Mouse (Mus musculus): Measurements from ENCODE around the gene Nkx2-1. TPM values are rescaled to one million over a fixed set of nuclear protein-coding genes. Genes with fewer than 3 reads are reported as not detected.

The Nkx2-1 gene
- polyA plus RNA-seq, 1 experiment: not detected

DNA sequence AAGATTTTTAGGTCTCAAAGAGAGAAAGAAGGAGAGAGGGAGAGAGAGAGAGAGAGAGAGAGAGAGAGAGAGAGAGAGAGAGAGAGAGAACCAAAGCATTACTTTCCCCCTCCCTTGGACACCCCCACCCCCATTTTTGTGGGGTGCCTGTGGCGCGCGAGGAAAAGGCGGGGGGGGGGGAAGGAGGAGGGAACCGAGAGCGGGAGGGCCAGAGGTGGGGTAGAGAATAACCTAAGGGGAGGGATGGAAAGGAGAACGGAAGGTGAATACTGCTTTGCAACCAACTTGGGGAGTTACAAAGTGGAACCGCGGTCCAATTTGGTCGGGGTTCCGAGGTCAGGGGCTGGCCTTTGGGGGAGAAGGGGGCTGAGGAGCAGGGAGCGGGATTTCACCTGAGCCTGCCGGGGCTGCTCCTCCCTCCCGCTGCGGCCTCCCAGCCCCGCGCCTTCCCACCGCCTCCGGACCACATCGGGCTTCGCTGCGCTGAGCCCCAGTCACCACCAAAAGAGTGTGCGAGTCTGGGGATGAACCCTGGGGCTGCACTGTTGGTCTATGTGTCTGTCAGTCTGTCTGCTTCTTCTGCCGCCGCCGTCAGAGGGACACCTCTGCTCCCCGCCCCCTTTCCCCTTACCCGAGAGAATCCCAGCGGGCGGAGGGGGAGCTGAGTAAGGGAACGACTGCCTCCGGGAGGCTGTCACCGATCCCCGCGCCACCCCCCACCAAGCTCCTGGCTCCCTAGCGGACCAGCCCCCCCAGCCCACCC, 1.1 kb downstream of the Nkx2-1 start:
- no peak for DNase-seq
- 3% methylated on average over 36 of the region's 36 CpGs for WGBS
- no peak for TF ChIP-seq CTCF (conservative IDR thresholded peaks at IDR 0.05; ENCODE audit: insufficient read depth, insufficient read length, low read depth, low read length)
- TF ChIP-seq POLR2A (IDR thresholded peaks at IDR 0.05; ENCODE audit: low read depth, low read length): no peak
- Histone ChIP-seq H3K36me3 (ENCODE audit: control insufficient read depth, insufficient read depth, low read length) (no peaks in the 10 kb centered on the region), H3K27me3 (replicated peaks; ENCODE audit: control insufficient read depth, insufficient read depth, low read length) (peaks cover 13% of the 10 kb centered on the region), H3K4me1 (ENCODE audit: control insufficient read depth, insufficient read depth, low read length) (no peaks in the 10 kb centered on the region), H3K27ac (ENCODE audit: insufficient read depth, low read depth, low read length) (no peak overlapping the region), H3K4me3 (ENCODE audit: insufficient read depth, low read depth, low read length) (no peak overlapping the region)

DNA sequence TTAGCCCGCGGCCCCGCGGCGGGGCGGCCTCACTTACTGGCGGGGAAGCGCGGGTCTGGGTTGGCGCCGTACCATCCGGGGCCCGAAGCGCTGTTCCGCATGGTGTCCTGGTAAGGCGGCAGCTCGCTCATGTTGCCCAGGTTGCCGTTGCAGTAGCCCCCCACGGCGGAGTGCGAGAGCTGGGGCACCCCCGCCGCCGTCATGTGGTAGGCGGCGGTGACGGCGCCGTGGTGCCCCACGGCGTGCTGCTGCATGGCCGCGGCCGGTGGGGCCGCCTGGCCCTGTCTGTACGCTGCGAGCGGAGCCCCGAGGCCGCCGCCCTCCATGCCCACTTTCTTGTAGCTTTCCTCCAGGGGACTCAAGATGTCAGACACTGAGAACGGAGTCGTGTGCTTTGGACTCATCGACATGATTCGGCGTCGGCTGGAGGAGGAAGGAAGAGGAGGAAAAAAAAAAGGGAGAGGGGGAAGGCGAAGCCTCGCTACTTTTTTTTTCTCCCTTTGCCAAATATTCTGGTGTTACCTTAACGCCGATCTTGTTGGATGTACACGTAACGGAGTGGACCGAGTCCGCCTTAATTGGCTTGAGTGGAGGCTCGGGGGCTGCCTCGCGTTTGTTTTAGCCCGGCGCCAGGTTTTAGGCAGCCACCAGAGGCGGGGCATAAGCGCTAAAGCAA, 1.9 kb downstream of the Nkx2-1 start:
- no peak overlapping the region for H3K4me3 ChIP-seq (ENCODE audit: insufficient read depth, low read depth, low read length)
- DNase-seq: no peak
- no peaks in the 10 kb centered on the region for H3K36me3 ChIP-seq (ENCODE audit: control insufficient read depth, insufficient read depth, low read length)
- H3K4me1 ChIP-seq (ENCODE audit: control insufficient read depth, insufficient read depth, low read length): no peaks in the 10 kb centered on the region
- peaks cover 12% of the 10 kb centered on the region for H3K27me3 ChIP-seq (replicated peaks; ENCODE audit: control insufficient read depth, insufficient read depth, low read length)
- no peak for TF ChIP-seq POLR2A (IDR thresholded peaks at IDR 0.05; ENCODE audit: low read depth, low read length)
- no peak for TF ChIP-seq CTCF (conservative IDR thresholded peaks at IDR 0.05; ENCODE audit: insufficient read depth, insufficient read length, low read depth, low read length)
- H3K27ac ChIP-seq (ENCODE audit: insufficient read depth, low read depth, low read length): no peak overlapping the region
- 2% methylated on average over 62 of the region's 62 CpGs for WGBS

DNA sequence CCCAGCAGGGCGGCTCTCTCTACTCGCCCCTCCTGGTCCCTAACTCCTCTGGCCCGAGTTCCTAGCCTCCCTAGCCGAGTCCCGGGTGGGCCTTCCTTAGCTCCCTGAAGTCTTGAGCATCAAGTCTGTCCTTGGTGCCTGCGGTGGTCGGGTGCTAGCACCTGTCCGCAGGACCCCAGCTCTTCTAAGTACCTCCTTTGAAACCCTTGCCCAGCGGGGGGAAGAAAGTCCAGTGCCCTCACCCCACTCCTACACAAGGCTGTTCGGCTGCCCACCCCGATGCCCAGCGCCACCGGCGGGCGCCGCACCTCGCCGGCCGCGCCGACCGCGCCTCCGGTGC, 2.4 kb downstream of the Nkx2-1 start:
- Histone ChIP-seq H3K4me3 (ENCODE audit: insufficient read depth, low read depth, low read length) (no peak overlapping the region), H3K36me3 (ENCODE audit: control insufficient read depth, insufficient read depth, low read length) (no peaks in the 10 kb centered on the region), H3K4me1 (ENCODE audit: control insufficient read depth, insufficient read depth, low read length) (no peaks in the 10 kb centered on the region), H3K27ac (ENCODE audit: insufficient read depth, low read depth, low read length) (no peak overlapping the region), H3K27me3 (replicated peaks; ENCODE audit: control insufficient read depth, insufficient read depth, low read length) (peaks cover 12% of the 10 kb centered on the region)
- TF ChIP-seq CTCF (conservative IDR thresholded peaks at IDR 0.05; ENCODE audit: insufficient read depth, insufficient read length, low read depth, low read length) (no peak), POLR2A (IDR thresholded peaks at IDR 0.05; ENCODE audit: low read depth, low read length) (no peak)
- 2% methylated on average over 24 of the region's 24 CpGs for WGBS
- no peak for DNase-seq

DNA sequence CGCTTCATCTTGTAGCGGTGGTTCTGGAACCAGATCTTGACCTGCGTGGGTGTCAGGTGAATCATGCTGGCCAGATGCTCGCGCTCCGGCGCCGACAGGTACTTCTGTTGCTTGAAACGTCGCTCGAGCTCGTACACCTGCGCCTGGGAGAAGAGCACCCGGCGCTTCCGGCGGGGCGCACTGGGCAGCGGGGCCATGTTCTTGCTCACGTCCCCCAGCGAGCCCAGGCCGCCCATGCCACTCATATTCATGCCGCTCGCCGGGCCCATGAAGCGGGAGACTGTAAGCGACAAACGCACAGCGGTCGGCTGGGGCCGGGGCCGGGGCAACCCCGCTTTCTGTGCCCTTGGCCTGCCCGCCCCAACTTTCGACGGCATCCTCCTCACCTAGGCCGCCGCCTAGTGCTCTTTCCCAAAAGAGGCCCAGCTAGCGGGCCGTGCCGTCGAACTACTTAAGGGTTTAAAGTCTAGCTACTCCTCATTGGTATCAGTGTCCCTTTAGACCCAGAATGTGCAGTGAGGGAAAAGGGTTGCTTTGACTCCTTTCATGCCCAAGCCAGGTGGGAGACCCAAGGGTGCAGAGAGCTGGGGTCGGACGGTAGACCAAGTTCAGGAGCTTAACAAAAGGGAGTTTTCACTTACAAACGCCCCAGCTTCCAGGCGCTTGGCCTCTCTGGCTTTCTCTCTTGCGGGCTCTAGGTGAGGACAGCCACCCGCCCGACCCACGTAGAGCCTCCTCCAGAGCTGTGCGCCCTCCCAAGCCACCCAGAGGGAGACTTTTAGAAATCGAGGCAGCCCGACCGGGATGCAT, 3.0 kb downstream of the Nkx2-1 start:
- H3K4me3 ChIP-seq (ENCODE audit: insufficient read depth, low read depth, low read length): no peak overlapping the region
- H3K36me3 ChIP-seq (ENCODE audit: control insufficient read depth, insufficient read depth, low read length): no peaks in the 10 kb centered on the region
- 3% methylated on average over 54 of the region's 54 CpGs for WGBS
- DNase-seq: no peak
- no peak overlapping the region for H3K27ac ChIP-seq (ENCODE audit: insufficient read depth, low read depth, low read length)
- peaks cover 12% of the 10 kb centered on the region for H3K27me3 ChIP-seq (replicated peaks; ENCODE audit: control insufficient read depth, insufficient read depth, low read length)
- TF ChIP-seq CTCF (conservative IDR thresholded peaks at IDR 0.05; ENCODE audit: insufficient read depth, insufficient read length, low read depth, low read length) (no peak), POLR2A (IDR thresholded peaks at IDR 0.05; ENCODE audit: low read depth, low read length) (no peak)
- no peaks in the 10 kb centered on the region for H3K4me1 ChIP-seq (ENCODE audit: control insufficient read depth, insufficient read depth, low read length)

DNA sequence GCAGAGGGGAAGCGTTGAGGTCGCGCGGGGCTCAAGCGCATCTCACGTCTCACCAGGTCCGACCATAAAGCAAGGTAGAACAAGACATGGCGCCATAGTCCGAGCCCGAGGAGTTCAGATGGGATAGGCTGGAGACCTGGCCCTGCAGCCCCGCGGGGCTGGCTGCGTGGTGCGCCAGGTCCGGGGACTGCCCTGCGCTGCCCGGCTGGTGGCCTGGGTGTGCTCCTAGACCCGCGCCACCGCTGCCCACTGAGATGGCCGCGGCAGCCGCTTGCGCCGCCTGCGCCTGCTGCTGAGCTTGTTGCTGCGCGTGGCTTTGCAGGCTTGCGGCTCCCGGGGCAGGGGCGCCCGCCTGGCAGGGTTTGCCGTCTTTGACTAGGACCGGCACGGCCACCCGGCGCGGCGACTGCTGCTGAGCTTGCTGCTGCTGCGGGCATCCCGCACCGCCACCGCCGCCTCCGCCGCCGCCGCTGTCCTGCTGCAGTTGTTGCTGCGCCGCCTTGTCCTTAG, 3.7 kb downstream of the Nkx2-1 start:
- no peak overlapping the region for H3K4me3 ChIP-seq (ENCODE audit: insufficient read depth, low read depth, low read length)
- no peak for DNase-seq
- H3K27ac ChIP-seq (ENCODE audit: insufficient read depth, low read depth, low read length): no peak overlapping the region
- WGBS: 3% methylated on average over 49 of the region's 50 CpGs
- H3K27me3 ChIP-seq (replicated peaks; ENCODE audit: control insufficient read depth, insufficient read depth, low read length): peaks cover 12% of the 10 kb centered on the region
- TF ChIP-seq CTCF (conservative IDR thresholded peaks at IDR 0.05; ENCODE audit: insufficient read depth, insufficient read length, low read depth, low read length) (no peak), POLR2A (IDR thresholded peaks at IDR 0.05; ENCODE audit: low read depth, low read length) (no peak)
- H3K36me3 ChIP-seq (ENCODE audit: control insufficient read depth, insufficient read depth, low read length): no peaks in the 10 kb centered on the region
- H3K4me1 ChIP-seq (ENCODE audit: control insufficient read depth, insufficient read depth, low read length): no peaks in the 10 kb centered on the region

DNA sequence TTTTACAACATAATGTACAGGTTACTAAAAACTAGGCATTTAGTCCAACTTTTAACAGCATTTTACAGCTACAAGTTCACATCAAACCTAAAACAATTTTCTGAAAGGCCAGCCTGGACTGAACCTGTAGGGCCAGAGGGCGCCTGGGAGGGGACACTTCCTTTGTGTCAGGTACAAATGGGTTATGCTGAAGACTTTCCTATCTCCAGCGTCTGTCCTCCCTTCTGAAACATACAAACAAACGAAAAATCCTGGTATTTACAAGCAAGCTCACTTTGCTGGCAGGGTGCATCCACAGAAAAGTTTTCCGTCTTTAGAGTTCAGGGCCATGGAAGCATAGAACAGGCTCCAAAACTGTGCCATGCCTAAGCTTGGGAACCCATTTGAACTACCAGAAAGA, 4.6 kb downstream of the Nkx2-1 start:
- 9% methylated on average over 4 of the region's 4 CpGs for WGBS
- no peaks in the 10 kb centered on the region for H3K4me1 ChIP-seq (ENCODE audit: control insufficient read depth, insufficient read depth, low read length)
- no peak overlapping the region for H3K4me3 ChIP-seq (ENCODE audit: insufficient read depth, low read depth, low read length)
- no peak overlapping the region for H3K27ac ChIP-seq (ENCODE audit: insufficient read depth, low read depth, low read length)
- peaks cover 12% of the 10 kb centered on the region for H3K27me3 ChIP-seq (replicated peaks; ENCODE audit: control insufficient read depth, insufficient read depth, low read length)
- no peak for DNase-seq
- no peak for TF ChIP-seq CTCF (conservative IDR thresholded peaks at IDR 0.05; ENCODE audit: insufficient read depth, insufficient read length, low read depth, low read length)
- no peak for TF ChIP-seq POLR2A (IDR thresholded peaks at IDR 0.05; ENCODE audit: low read depth, low read length)
- no peaks in the 10 kb centered on the region for H3K36me3 ChIP-seq (ENCODE audit: control insufficient read depth, insufficient read depth, low read length)

All from kidney, adult 2 months (tissue).